Mouse (Mus musculus) cerebellum, postnatal 14 days (tissue): ENCODE results near the gene Mettl16.

Experiments
- DNase-seq, 2 experiments: peaks; one replicate each; pipeline ENCODE4 v3.0.0; 2021; ENCODE audit warnings: mixed read lengths in 2 of 2

Mettl16 gene

DNA sequence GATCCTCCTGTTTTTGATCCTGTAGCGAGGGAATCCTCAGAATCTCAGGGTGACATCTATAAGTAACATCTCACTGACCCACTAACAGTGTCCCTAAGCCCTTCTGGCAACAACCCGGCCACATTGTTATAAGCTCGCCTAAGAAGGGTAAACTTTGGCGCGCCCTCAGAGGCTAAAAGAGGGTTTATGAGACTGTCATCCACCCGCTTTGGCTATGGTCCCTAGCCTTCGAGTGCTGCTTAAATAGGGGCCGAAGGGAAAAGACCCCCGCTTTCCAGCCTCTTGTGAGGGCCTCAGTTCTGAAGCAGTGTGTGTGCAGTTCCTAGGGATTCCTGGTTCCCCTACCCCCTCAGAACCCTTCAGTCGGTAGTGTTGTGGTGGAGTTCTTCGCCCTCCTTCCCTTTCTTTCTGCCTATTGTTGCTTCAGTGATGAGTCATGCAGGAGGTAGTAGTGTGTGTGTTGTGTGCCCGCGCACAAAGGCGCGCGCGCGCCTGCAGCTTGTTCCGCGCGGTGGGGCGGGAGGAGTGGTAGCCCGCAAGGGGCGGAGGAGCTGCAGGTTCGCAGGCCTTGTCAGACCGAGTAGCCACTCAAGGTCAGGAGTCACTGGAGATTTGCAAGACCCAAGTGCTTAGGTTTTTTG lies 62.0 kb downstream of the Mettl16 start:
- DNase-seq: peak; percentile 70 to 78

DNA sequence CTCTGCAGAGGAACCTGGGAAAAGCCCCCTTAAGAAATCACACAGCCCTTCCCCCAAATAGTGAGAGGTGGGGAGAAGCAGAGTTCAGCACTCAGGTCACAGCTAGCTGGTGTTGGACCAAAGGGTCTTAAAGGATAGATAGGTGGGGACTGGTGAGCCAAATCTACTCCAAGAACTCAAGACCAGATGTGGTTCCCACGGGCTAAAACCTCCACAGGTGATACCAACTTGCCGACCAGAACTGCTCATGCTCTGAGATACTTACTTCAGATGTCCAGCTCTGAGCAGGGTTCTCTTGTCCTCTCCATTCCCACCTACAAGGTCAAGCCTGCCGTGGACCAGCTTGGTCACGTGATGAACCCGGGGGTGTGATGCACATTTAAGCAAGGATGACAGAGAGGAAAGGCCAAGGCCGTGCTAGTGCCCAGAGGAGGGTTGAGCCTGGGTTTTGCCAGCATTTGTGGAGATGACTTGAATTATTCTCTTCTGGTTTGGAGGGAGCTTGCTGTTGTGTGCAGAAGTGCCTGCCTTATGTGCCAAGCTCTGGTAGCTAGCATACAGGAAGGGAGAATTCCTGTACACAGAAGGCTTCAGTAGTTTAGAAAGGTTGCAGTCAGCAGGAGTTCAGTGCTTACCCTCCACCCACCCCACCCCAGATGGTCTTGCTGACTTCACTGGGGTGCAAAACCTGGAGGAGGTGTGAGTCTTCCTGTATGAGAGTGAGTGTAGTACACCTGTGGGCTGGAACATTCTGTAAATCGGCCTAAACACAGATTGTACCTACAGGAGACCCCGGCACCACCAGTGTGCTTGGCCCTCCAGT lies 63.1 kb downstream of the Mettl16 start:
- DNase-seq: no peak

GRCm38 (mm10) chr11:74834359-74834638 lies 63.7 kb downstream of the Mettl16 start:
- no peak for DNase-seq

DNA sequence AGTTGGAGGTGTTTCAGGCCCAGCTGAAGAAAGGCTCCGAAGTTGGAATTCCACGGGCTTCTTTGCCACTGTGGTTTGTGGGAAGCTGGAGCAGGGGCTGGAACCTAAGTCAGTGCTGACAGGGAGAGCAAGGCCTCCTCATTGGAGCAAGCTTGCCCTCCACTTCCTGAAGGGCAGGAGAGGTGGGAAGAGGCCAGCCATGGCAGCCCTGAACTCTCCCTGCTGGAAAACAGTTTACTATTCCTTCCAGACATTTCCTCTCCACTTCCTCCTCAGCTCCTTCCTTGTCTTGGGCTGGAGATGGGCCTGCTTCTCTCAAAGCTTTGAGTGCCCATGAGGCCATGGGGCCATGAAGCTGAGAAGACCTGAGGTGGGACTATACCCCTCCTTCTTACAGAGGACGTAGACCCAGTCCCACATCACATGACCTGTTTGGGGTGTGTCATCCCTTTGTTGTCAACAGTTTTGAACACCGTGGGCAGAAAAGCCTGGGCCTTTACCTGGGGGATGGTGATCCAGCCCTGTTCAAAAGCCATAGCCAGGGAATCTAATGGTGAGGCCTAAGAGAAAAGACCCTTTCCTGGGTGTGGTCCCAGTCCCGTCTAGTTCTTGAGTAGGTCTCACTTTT lies 64.1 kb downstream of the Mettl16 start:
- no peak for DNase-seq

DNA sequence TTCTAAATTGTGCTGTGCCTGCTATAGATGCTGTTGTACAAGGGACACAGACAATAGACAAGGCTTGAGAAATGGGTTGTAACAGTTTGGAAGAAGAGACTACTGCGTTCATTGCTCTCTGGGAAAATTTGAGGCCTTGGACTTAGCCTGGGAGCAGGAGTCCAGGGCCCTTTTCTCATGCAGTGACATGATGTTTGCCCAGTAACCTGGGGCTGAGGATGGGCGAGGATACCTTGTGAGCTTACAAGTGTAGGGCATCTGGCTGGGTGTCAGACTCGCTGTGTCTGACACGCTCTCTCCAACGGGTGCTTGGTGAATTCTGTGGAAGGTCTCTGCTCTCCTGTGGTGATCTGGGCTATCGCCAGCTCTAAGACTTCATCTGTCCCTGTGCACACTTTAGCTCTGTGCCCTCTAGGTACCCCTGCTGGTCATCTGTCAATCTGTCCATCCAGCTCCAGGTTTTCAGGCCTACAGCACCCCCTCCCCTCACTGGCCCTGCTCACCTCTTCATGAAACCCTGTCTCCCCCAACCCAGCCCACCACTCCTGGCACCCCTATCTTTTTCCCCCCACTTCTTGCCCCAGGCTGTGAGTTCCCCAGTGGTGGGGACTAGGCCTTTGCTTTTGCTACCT lies 65.1 kb downstream of the Mettl16 start:
- no peak for DNase-seq

DNA sequence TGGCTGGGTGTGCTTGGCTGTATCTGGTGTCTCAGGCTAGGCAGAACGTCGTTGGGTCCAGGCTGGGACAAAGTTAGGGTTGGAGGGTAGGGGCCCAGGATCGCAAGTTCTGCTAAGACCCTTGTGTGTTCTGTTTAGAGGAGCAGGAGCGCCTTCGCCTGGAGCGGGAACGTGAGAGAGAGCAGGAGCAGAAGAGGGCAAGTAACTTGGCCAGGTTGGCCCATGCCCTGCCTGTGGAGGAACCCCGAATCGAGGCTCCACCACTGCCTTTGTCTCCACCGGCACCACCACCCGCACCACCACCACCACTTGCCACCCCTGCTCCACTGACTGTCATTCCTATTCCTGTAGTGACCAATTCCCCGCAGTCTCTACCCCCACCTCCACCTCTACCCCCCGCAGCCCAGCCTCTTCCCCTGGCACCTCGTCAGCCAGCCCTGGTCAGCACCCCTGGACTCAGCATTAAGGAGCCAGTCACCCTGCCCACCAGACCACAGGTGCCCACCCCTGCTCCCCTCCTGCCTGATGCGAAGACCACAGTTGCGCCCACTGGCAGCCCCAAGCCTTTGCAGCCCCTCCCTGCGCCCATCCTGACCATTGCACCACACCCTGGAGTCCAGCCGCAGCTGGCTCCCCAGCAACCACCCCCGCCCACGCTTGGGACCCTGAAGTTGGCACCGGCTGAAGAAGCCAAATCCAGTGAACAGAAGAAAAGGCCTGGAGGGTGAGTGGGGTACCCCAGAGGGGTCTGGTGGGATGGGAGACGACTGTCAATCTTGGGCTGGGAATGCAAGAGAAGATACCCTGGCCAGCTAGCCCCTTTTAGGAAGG lies 65.8 kb downstream of the Mettl16 start:
- DNase-seq: no peak

DNA sequence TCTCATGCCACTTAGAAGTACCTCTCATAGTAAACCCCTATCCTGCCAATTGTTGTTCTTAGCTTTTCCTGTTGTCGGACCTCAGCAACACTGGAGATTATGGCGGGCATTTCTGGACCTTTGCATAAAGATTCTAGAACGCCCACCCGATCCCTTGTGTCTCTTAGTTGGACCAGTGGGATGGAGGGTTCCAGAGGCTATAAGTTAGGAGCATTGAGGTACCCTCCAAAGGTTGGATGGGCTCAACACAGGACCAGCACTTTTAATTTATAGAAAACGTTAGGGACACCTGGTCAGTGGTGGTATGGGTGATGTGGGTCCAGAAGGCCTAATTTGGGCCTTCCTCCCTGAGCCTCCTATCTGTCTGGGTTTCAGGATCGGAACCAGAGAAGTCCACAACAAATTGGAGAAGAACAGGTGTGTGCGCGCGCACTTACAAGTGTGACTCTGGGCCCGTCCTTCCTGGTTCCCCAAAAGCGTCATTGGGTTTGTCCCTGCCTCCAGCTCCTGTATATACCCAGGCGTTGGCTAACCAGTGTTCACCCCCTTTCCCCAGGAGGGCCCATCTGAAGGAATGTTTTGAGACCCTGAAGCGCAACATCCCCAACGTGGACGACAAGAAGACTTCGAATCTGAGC lies 66.5 kb downstream of the Mettl16 start:
- no peak for DNase-seq

- peak; percentile 93 for DNase-seq
These were observed 67.2 kb downstream of the Mettl16 start for GRCm38 (mm10) chr11:74837694-74838431.

DNA sequence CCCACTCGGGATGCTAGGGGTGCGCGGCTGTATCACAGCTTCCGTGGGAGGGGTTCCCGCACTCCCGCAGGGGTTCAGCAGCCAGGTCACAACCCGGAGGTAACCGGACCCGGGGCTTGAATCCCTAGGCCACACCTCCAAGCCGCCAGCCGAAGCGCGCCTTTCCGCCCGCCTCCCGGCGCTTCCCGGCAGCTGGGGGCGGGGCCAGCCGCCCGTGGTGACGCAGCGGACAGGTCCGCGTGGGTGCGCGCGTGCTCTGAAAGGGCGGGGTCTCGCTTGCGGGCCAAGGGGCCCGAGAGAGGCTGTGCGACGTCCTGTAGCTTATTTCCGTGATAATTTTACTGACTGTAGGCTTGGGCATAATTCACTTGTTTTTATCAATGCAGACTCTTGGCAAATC lies 67.8 kb downstream of the Mettl16 start:
- peak; percentile 91 to 94 for DNase-seq

DNA sequence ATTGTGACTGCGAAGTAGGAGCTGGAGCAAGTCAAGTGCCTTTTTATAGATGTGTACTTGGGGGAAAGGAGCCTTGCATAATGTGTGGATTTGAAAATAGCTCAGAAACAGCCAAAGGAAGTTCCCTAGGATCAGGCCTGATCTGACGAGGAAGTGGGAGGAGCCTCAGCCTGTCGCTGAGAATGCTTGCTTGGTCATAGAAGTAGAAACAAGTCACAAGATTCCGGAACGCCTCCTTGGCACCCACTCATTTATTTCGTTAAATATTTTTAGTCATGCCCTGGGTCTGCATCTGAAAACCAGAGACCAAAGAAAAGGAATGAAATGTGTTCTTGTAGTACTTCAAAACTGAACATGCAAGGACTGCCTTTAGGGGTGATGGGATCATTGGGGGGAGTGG lies 68.3 kb downstream of the Mettl16 start:
- DNase-seq: no peak

GRCm38 (mm10) chr11:74839860-74840715 lies 69.5 kb downstream of the Mettl16 start:
- DNase-seq: no peak

GRCm38 (mm10) chr11:74840739-74841138 lies 70.1 kb downstream of the Mettl16 start:
- DNase-seq: no peak

GRCm38 (mm10) chr11:74841366-74841765 lies 70.7 kb downstream of the Mettl16 start:
- peak; percentile 49 to 50 for DNase-seq

DNA sequence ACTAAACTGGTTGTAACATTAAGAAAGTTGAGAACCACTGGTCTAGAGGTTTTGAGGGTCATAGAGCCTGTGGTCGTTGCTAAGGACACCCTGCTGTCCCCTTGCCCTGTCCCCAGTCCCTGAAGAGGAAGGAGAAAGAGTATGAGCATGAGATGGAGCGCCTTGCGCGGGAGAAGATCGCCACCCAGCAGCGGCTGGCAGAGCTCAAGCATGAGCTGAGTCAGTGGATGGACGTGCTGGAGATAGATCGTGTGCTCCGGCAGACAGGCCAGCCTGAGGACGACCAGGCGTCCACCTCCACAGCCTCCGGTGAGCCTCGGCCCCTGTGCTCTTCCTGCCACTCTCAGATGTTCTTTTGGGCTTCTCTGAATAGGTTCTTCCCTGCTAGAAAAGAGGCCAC lies 71.4 kb downstream of the Mettl16 start:
- peak in 1 of 2 experiments; percentile 38 for DNase-seq

GRCm38 (mm10) chr11:74842656-74843434 lies 72.2 kb downstream of the Mettl16 start:
- peak; percentile 62 to 72 for DNase-seq

DNA sequence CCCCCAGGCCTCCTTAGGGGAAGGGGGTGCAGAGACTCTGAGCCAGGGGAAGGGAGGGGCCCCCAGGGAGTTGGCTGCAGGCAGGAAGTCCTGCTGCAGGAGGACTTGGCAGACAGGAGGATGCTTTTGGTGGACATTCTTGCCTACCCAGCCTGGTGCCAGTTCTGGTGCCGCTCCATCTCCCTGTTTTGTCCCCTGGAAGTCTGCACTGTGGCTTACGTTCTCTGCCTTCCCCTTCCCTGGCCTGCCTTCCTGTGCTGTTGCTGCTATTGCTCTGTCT lies 72.7 kb downstream of the Mettl16 start:
- peak; percentile 44 to 49 for DNase-seq

GRCm38 (mm10) chr11:74843761-74844160 lies 73.1 kb downstream of the Mettl16 start:
- DNase-seq: no peak

DNA sequence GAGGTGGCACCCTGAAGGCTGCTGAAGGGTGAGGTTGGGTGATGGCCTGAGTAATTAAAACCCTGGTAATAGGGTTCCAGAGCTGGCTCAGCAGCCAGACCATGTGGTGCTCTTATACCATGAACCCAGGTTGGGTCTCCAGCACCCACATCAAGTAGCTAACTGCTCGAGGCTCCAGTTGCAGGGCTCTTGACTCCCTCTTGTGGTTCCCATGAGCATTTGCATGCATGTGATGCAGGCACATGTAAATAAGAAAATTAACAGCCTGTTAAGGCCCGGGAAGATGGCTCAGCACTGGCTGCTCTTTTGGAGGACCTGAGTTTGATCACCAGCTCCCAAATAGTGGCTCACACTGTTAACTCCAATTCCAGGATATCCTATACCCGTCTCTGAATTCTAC lies 75.2 kb downstream of the Mettl16 start:
- DNase-seq: no peak

DNA sequence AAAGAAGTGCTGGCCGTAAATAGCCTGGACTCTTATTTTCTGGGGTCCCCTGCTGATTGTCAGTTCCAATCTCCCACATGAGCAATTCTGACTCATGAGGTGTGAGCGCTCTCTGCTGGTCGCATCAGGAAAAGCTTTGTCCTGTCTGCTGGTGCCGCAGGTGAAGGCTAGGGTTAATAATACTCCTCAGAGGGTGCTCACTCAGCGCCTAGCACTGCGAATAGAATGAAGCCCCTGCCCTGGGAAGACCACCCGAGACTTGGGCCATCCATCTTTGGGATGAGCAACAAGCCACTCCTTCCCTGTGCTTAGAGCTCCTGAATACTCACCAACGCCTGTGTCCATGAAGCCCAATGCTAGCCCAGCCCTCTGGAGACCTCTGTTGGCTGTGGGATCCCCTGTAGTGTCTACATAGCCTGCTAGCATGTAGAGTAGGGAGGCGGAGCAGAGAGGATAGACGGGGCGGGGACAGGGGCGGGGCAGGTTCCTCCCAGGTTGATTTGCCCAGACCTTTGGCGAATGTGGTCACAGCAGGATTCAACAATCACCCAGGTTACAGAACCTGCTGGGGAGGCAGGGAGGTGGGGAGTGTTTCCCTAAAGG lies 77.4 kb downstream of the Mettl16 start:
- peak; percentile 90 to 94 for DNase-seq
